Mouse (Mus musculus): ENCODE measurements around the gene Clps. TPM values are rescaled to one million over a fixed set of nuclear protein-coding genes. Genes with fewer than 3 reads are reported as not detected.
A peak's percentile ranks its signal among the peaks of the same experiment; 100 is the strongest.
"Not testable (repeated sequence)": the region's sequence is repeated elsewhere in the genome, so short reads cannot be mapped to it uniquely, and the experiment has no call there.

The Clps gene
- polyA plus RNA-seq, 1 experiment from 2014 or later = not detected

DNA sequence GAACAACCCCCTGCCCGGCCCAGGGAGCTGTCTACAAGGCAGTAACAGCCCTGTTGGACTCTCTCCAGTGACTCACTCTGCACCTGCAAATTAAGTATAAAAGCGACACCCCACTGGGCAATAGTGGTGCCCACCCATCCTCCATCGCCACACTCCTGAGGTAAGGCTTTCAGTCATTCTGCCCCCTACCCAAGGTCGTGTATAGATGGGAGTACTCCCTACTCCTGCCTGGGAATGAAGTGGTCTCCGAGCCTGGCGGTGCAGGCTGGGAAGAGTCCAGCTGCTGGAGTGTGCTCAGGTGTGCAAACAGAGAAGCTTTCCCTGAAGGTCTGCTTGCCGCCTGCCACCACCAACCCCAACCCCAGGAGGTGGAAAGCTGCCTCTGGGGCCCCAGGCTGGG lies 1.0 kb upstream of the Clps start:
- 67% methylated on average over 7 of the region's 7 CpGs for WGBS

DNA sequence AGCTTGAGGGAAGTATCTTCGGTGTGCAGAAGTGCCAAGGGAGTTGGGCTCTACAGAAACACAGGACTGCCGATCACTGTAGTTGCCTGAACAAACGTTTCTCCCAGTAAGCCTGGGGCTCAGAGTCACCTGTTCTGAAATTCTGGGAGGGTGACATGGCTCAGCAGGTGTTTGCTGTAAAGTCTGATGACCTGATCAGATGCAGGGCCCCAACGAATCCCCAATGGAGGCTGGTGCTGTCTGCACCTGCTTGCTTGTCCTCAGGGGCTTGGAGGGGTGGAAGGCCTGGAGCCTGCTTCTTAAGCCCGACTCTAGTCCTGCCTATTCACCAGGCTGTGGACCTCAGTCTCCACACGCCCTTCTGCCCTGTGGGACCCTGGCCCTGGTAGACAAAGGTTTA lies 2.8 kb downstream of the Clps start:
- Histone ChIP-seq H3K27me3 (replicated peaks; ENCODE audit: control insufficient read depth, insufficient read depth, low read length) (no peaks in the 10 kb centered on the region), H3K4me1 (ENCODE audit: control insufficient read depth, insufficient read depth, low read length) (no peaks in the 10 kb centered on the region; the same call in 1 of the 2 replicates), H3K36me3 (ENCODE audit: control insufficient read depth, insufficient read depth, low read length) (no peaks in the 10 kb centered on the region), H3K9ac (ENCODE audit: low read length) (no peak overlapping the region), H3K27ac (ENCODE audit: low read depth, low read length) (no peak overlapping the region), H3K4me3 (ENCODE audit: low read depth, low read length) (no peak overlapping the region), H3K4me2 (ENCODE audit: low read length) (no peak overlapping the region), H3K9me3 (replicated peaks; ENCODE audit: control insufficient read depth, low read length) (no peaks in the 10 kb centered on the region)
- WGBS = 77% methylated on average over 6 of the region's 6 CpGs
- DNase-seq (ENCODE audit: low spot score) (no peak), ATAC-seq (no peak)

More for the DNA sequence above, 1.0 kb upstream of the Clps start:
- Histone ChIP-seq H3K4me2 (ENCODE audit: low read length) (no peak overlapping the region), H3K9ac (ENCODE audit: low read length) (no peak overlapping the region), H3K9me3 (replicated peaks; ENCODE audit: control insufficient read depth, low read length) (no peaks in the 10 kb centered on the region), H3K4me1 (ENCODE audit: control insufficient read depth, insufficient read depth, low read length) (no peaks in the 10 kb centered on the region; the same call in 1 of the 2 replicates), H3K27ac (ENCODE audit: low read depth, low read length) (no peak overlapping the region), H3K36me3 (ENCODE audit: control insufficient read depth, insufficient read depth, low read length) (no peaks in the 10 kb centered on the region), H3K27me3 (replicated peaks; ENCODE audit: control insufficient read depth, insufficient read depth, low read length) (no peaks in the 10 kb centered on the region), H3K4me3 (ENCODE audit: low read depth, low read length) (no peak overlapping the region)
- DNase-seq (ENCODE audit: low spot score) (no peak), ATAC-seq (no peak)

DNA sequence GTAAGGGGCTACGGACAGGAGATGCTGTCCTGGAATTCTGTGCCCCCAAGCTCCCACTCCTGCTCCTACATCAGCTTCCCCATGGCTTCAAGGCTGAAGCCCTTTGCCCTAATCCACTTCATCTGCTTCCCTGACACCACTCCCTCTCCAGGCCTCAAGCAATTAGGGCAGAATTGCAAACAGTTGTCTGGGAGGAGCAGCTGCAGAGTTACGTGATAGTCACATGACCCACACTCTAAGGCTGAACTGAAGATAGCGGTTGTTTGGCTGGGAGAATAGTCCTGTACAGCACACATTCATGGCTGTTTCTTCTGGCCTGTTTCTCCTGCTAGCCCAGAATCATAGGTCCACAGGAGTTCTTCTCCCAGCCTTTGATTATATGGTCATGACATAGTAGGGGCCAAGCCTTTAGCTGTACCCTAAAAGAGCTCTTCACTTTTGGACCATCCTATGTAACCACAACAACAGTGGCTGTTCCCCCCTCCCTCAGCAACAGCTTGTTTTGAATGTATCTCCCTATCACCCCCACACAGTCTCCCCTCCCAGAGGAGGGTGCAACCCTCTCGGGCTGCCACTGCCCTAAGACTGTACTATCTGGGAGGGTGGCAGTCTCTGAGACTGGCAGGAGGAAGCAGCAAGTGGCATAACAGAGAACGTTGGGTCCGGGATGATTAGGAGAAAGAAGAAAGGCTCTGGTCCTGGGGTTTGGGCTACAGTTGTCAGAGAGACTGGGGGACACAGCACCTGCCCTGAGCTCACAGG lies 3.8 kb downstream of the Clps start:
- H3K27ac ChIP-seq (ENCODE audit: low read depth, low read length) = no peak overlapping the region
- H3K4me3 ChIP-seq (ENCODE audit: low read depth, low read length) = no peak overlapping the region
- no peak overlapping the region for H3K4me2 ChIP-seq (ENCODE audit: low read length)
- no peaks in the 10 kb centered on the region; the same call in 1 of the 2 replicates for H3K4me1 ChIP-seq (ENCODE audit: control insufficient read depth, insufficient read depth, low read length)
- WGBS = 55% methylated on average over 6 of the region's 6 CpGs
- H3K36me3 ChIP-seq (ENCODE audit: control insufficient read depth, insufficient read depth, low read length) = no peaks in the 10 kb centered on the region
- DNase-seq (ENCODE audit: low spot score) = peak; percentile 69
- no peak overlapping the region for H3K9ac ChIP-seq (ENCODE audit: low read length)
- H3K9me3 ChIP-seq (replicated peaks; ENCODE audit: control insufficient read depth, low read length) = no peaks in the 10 kb centered on the region
- no peaks in the 10 kb centered on the region for H3K27me3 ChIP-seq (replicated peaks; ENCODE audit: control insufficient read depth, insufficient read depth, low read length)
- ATAC-seq = peak; percentile 72

DNA sequence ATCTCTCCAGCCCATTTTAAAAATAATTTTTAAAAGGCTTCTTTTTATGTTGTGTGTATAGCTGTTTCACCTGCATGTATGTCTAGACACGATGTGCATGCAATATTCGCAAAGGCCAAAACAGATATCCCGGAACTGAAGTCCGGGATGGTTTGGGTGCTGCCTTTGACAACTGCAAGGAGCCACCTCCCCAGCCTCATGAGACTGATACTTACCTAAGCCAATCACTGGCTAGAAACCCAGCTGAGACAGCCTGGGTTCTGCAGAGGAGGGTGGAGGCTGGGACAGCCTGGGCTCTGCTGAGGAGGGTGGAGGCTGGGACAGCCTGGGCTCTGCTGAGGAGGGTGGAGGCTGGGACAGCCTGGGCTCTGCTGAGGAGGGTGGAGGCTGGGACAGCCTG lies 6.5 kb downstream of the Clps start:
- H3K4me2 ChIP-seq (ENCODE audit: low read length); H3K27ac ChIP-seq (ENCODE audit: low read depth, low read length); H3K27me3 ChIP-seq (replicated peaks; ENCODE audit: control insufficient read depth, insufficient read depth, low read length); H3K36me3 ChIP-seq (ENCODE audit: control insufficient read depth, insufficient read depth, low read length); ATAC-seq; H3K4me3 ChIP-seq (ENCODE audit: low read depth, low read length); H3K9ac ChIP-seq (ENCODE audit: low read length); H3K9me3 ChIP-seq (replicated peaks; ENCODE audit: control insufficient read depth, low read length); DNase-seq (ENCODE audit: low spot score); H3K4me1 ChIP-seq (ENCODE audit: control insufficient read depth, insufficient read depth, low read length): not testable (repeated sequence)
- WGBS = 95% methylated on average over 4 of the region's 4 CpGs

DNA sequence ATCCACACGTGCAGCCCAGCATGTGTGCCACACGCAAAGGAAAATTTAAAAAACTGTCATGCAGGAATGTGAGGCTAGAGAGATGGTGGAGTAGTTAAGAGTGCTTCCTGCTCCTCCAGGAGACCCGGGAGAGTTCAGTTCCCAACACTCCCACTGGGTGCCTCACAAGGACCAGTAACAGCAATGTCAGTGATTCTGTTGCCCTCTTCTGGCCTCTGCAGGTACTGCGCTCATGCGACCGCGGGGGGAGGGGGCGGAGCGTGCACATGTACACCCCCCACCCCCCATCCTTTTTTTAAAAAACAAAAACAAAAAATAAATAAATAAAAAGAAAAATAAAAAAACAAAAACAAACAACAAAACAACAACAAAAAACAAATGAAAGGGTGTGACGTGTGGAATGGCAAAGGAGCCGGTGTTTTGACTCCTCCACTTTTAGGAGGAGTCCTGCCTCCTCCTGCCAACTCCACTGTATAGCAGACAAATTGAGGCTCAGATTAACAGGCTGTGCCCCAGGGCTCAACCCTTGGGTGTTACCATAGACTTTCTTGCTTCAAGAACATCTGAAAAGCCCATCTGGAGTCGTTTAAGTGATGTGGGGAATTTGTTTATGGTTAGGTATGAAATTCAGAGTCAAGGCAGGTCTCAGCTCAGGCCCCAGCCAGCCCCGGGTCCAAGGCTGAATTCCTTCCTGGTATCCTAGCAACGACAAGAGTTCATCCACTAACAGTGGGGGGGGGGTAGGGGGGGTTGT lies 7.3 kb downstream of the Clps start:
- peak; percentile 50; the same call in 1 of the 2 replicates for ATAC-seq
- Histone ChIP-seq H3K4me3 (ENCODE audit: low read depth, low read length) (no peak overlapping the region), H3K4me1 (ENCODE audit: control insufficient read depth, insufficient read depth, low read length) (no peaks in the 10 kb centered on the region; the same call in 1 of the 2 replicates), H3K36me3 (ENCODE audit: control insufficient read depth, insufficient read depth, low read length) (no peaks in the 10 kb centered on the region), H3K27ac (ENCODE audit: low read depth, low read length) (no peak overlapping the region), H3K9ac (ENCODE audit: low read length) (no peak overlapping the region), H3K27me3 (replicated peaks; ENCODE audit: control insufficient read depth, insufficient read depth, low read length) (no peaks in the 10 kb centered on the region), H3K9me3 (replicated peaks; ENCODE audit: control insufficient read depth, low read length) (no peaks in the 10 kb centered on the region), H3K4me2 (ENCODE audit: low read length) (no peak overlapping the region)
- 4% methylated on average over 14 of the region's 14 CpGs for WGBS
- DNase-seq (ENCODE audit: low spot score) = peak; percentile 71

DNA sequence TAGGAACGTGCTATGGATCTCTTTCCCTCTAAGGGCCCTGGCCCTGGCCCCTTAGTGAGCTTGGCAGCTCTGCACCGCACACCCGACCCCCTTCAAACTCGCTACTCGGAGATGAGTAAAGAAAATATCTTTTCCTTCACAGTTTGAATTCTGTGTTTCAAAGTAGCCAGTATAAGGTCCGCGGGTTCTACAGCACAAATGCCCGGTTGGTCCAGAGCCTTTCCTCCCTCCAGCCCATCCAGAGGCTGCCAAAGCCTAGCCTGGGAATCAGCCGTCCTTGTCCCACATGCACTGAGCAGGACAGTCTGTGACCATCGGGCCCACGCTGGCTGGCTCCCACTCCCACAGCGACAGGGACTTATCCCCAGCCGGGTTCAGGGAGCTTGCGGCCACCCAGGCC lies 11.5 kb downstream of the Clps start, which contains the start of gene Clpsl2:
Gene Clpsl2, plus strand, starts transcription at position 301 of the 400 bp plus-strand sequence.
- no peaks in the 10 kb centered on the region for H3K36me3 ChIP-seq (ENCODE audit: control insufficient read depth, insufficient read depth, low read length)
- H3K9me3 ChIP-seq (replicated peaks; ENCODE audit: control insufficient read depth, low read length) = no peaks in the 10 kb centered on the region
- H3K27ac ChIP-seq (ENCODE audit: low read depth, low read length) = no peak within 1 kb of the TSS
- H3K4me3 ChIP-seq (ENCODE audit: low read depth, low read length) = no peak within 1 kb of the TSS
- H3K27me3 ChIP-seq (replicated peaks; ENCODE audit: control insufficient read depth, insufficient read depth, low read length) = no peaks in the 10 kb centered on the region
- H3K9ac ChIP-seq (ENCODE audit: low read length) = no peak within 1 kb of the TSS
- ATAC-seq = no peak
- DNase-seq (ENCODE audit: low spot score) = no peak
- H3K4me1 ChIP-seq (ENCODE audit: control insufficient read depth, insufficient read depth, low read length) = no peaks in the 10 kb centered on the region
- 76% methylated on average over 14 of the region's 14 CpGs for WGBS
- H3K4me2 ChIP-seq (ENCODE audit: low read length) = no peak within 1 kb of the TSS

DNA sequence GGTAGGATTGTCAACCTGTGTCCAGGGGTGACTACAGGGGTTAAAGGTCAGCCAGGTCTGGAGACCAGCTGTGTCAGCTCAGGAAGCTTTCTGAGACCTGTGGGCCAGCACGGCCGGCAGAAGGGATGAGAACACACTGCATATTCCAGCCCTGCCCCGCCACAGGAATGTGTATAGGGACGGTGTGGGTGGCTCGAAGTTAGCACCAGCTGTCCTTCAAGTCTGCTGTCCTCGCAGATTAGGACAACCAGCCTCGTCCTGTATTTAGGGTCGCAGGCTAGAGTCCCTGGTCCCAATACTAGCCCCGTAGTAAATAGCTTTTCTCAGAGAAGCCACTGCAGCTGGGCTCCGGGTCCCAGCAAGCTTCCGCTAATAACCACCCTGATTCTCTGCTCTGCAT lies 12.0 kb downstream of the Clps start:
- H3K36me3 ChIP-seq (ENCODE audit: control insufficient read depth, insufficient read depth, low read length) = no peaks in the 10 kb centered on the region
- no peaks in the 10 kb centered on the region for H3K9me3 ChIP-seq (replicated peaks; ENCODE audit: control insufficient read depth, low read length)
- no peak overlapping the region for H3K4me2 ChIP-seq (ENCODE audit: low read length)
- ATAC-seq (no peak), DNase-seq (ENCODE audit: low spot score) (no peak)
- no peaks in the 10 kb centered on the region for H3K4me1 ChIP-seq (ENCODE audit: control insufficient read depth, insufficient read depth, low read length)
- no peaks in the 10 kb centered on the region for H3K27me3 ChIP-seq (replicated peaks; ENCODE audit: control insufficient read depth, insufficient read depth, low read length)
- H3K4me3 ChIP-seq (ENCODE audit: low read depth, low read length) = no peak overlapping the region
- H3K9ac ChIP-seq (ENCODE audit: low read length) = no peak overlapping the region
- WGBS = 75% methylated on average over 11 of the region's 11 CpGs
- H3K27ac ChIP-seq (ENCODE audit: low read depth, low read length) = no peak overlapping the region

DNA sequence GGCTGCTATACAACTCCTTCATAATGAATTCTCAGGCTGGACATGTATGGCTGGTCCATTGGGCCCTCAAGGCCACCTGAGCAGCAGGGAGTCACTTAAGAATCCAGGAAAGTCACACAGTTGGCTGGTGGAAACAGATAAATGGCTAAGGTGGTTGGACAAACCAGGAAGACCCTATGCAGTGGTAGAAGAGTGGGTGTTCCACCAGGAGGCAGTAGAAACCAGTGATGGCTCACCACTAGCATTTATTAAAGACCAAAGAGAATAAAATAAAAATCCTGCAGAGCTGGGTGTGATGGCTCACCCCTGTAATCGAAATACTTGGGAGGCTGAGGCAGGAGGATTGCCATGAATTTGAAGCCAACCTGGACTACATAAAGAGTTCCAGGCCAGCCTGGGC lies 13.6 kb downstream of the Clps start:
- Histone ChIP-seq H3K9me3 (replicated peaks; ENCODE audit: control insufficient read depth, low read length) (no peaks in the 10 kb centered on the region), H3K4me1 (ENCODE audit: control insufficient read depth, insufficient read depth, low read length) (no peaks in the 10 kb centered on the region), H3K4me2 (ENCODE audit: low read length) (no peak overlapping the region), H3K9ac (ENCODE audit: low read length) (no peak overlapping the region), H3K36me3 (ENCODE audit: control insufficient read depth, insufficient read depth, low read length) (no peaks in the 10 kb centered on the region), H3K27me3 (replicated peaks; ENCODE audit: control insufficient read depth, insufficient read depth, low read length) (no peaks in the 10 kb centered on the region), H3K27ac (ENCODE audit: low read depth, low read length) (no peak overlapping the region), H3K4me3 (ENCODE audit: low read depth, low read length) (no peak overlapping the region)
- DNase-seq (ENCODE audit: low spot score) (no peak), ATAC-seq (no peak)
- 95% methylated on average over 1 of the region's 1 CpGs for WGBS

DNA sequence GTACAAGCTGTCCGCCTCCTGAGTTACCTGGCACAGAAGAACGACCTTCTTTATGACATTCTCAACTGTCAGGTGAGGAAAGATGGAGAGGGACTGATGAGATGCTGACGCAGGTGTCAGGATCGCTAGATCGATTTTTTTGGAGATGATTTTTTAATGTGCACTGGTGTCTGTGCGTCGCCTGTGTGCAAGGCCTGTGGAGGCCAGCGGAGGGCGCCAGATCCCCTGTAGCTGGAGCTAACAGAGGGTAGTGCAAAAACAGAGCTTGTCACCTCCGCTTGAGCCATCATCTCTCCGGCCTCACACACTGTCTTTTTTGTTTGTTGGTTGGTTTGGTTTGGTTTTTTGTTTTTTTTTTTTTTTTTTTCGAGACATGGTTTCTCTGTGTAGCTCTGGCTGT lies 22.7 kb downstream of the Clps start:
- Histone ChIP-seq H3K36me3 (ENCODE audit: control insufficient read depth, insufficient read depth, low read length) (no peaks in the 10 kb centered on the region), H3K4me3 (ENCODE audit: low read depth, low read length) (no peak overlapping the region), H3K27me3 (replicated peaks; ENCODE audit: control insufficient read depth, insufficient read depth, low read length) (no peaks in the 10 kb centered on the region), H3K4me2 (ENCODE audit: low read length) (no peak overlapping the region), H3K9ac (ENCODE audit: low read length) (no peak overlapping the region), H3K4me1 (ENCODE audit: control insufficient read depth, insufficient read depth, low read length) (no peaks in the 10 kb centered on the region), H3K27ac (ENCODE audit: low read depth, low read length) (no peak overlapping the region), H3K9me3 (replicated peaks; ENCODE audit: control insufficient read depth, low read length) (0 out of 2 replicates have a peak, but pooled peaks cover 7% of the 10 kb centered on the region)
- DNase-seq (ENCODE audit: low spot score) = no peak
- ATAC-seq = no peak
- WGBS = 50% methylated on average over 12 of the region's 12 CpGs

All from forebrain, embryonic 14.5 days (tissue).